Mouse (Mus musculus) retina, postnatal 1 day (tissue): ENCODE measurements around the gene Zfp638.
"Not testable (repeated sequence)": the region's sequence is repeated elsewhere in the genome, so short reads cannot be mapped to it uniquely, and the experiment has no call there.

ENCODE experiments used
- DNase-seq: peaks from one replicate; pipeline ENCODE4 v3.0.0-alpha.2; 2012

Gene Zfp638

GRCm38 (mm10) chr6:83866954-83867597 is at the start of gene Zfp638:
Gene Zfp638 (plus strand): TSS chr6:83867109.
- DNase-seq = peak; percentile 96

- no peak for DNase-seq
Measured at GRCm38 (mm10) chr6:83818996-83819395, 47.9 kb upstream of the Zfp638 start.

GRCm38 (mm10) chr6:83820727-83821515 is 46.0 kb upstream of the Zfp638 start:
- no peak for DNase-seq

GRCm38 (mm10) chr6:83821856-83822255 is 45.1 kb upstream of the Zfp638 start:
- DNase-seq = no peak

GRCm38 (mm10) chr6:83830941-83831605 is 35.8 kb upstream of the Zfp638 start:
- no peak for DNase-seq

GRCm38 (mm10) chr6:83831606-83832123 is 35.2 kb upstream of the Zfp638 start, which contains the start of gene Paip2b:
Gene Paip2b (minus strand): TSS chr6:83831741.
- DNase-seq = peak; percentile 100

- DNase-seq = not testable (repeated sequence)
Measured at GRCm38 (mm10) chr6:83832393-83832792, 34.5 kb upstream of the Zfp638 start.

- DNase-seq = no peak
Measured at GRCm38 (mm10) chr6:83836826-83837225, 30.1 kb upstream of the Zfp638 start.

- no peak for DNase-seq
Measured at GRCm38 (mm10) chr6:83838046-83838445, 28.9 kb upstream of the Zfp638 start.

- no peak for DNase-seq
Measured at GRCm38 (mm10) chr6:83840086-83840485, 26.8 kb upstream of the Zfp638 start.

- no peak for DNase-seq
Measured at GRCm38 (mm10) chr6:83844913-83845312, 22.0 kb upstream of the Zfp638 start.

GRCm38 (mm10) chr6:83846141-83846540 is 20.8 kb upstream of the Zfp638 start:
- no peak for DNase-seq

- DNase-seq = no peak
Measured at GRCm38 (mm10) chr6:83849446-83849845, 17.5 kb upstream of the Zfp638 start.

GRCm38 (mm10) chr6:83857476-83857875 is 9.4 kb upstream of the Zfp638 start:
- no peak for DNase-seq

GRCm38 (mm10) chr6:83860033-83860432 is 6.9 kb upstream of the Zfp638 start:
- DNase-seq = no peak

- DNase-seq = no peak
Measured at GRCm38 (mm10) chr6:83863538-83863937, 3.4 kb upstream of the Zfp638 start.

GRCm38 (mm10) chr6:83866423-83866822 is 486 bp upstream of the Zfp638 start:
- DNase-seq = no peak

- DNase-seq = peak; percentile 87
Measured at GRCm38 (mm10) chr6:83867598-83868585, 983 bp downstream of the Zfp638 start.

GRCm38 (mm10) chr6:83879815-83880214 is 12.9 kb downstream of the Zfp638 start:
- DNase-seq = peak; percentile 71

GRCm38 (mm10) chr6:83886789-83887188 is 19.9 kb downstream of the Zfp638 start:
- DNase-seq = no peak

GRCm38 (mm10) chr6:83888802-83889201 is 21.9 kb downstream of the Zfp638 start:
- DNase-seq = no peak
